Mouse (Mus musculus) embryonic facial prominence, embryonic 14.5 days (tissue): ENCODE measurements at regions not wholly inside any gene's neighbourhood (a gene's known extent, or its start where the extent isn't known, plus 50 kb on each side); places are given as distances from the start of the nearest gene placed in this dataset.
"Not testable (repeated sequence)": the region's sequence is repeated elsewhere in the genome, so short reads cannot be mapped to it uniquely, and the experiment has no call there.

Source experiments
- ATAC-seq: fragments of 200-750 bp; cut with Nextera tagmentation; 2 replicates; pipeline ENCODE4 v1.8.0; 2017; ENCODE audit warnings: low read depth, moderate number of reproducible peaks, moderate TSS enrichment
- DNase-seq: peaks from one replicate; pipeline ENCODE4 v3.0.0-alpha.2; 2015; ENCODE audit warnings: low spot score
- H3K27ac ChIP-seq: fragments of 300-500 bp; sonication (generic); replicated peaks from 2 replicates; pipeline ENCODE4 v1.5.1; 2014; ENCODE audit warnings: low read depth, mild to moderate bottlenecking, low read length, moderate library complexity
- H3K27me3 ChIP-seq: fragments of 300-500 bp; sonication (generic); replicated peaks from 2 replicates; pipeline ENCODE4 v1.6.1; 2014; ENCODE audit warnings: low read length; ENCODE audit not compliant: control insufficient read depth, insufficient read depth
- H3K36me3 ChIP-seq: fragments of 300-500 bp; sonication (generic); 2 replicates; pipeline ENCODE4 v1.6.1; 2014; ENCODE audit warnings: low read length, mixed read lengths; ENCODE audit not compliant: control insufficient read depth, insufficient read depth
- H3K4me1 ChIP-seq: fragments of 300-500 bp; sonication (generic); 2 replicates; pipeline ENCODE4 v1.6.1; 2014; ENCODE audit warnings: antibody characterized with exemption, low read length; ENCODE audit not compliant: control insufficient read depth, insufficient read depth
- H3K4me2 ChIP-seq: fragments of 300-500 bp; sonication (generic); 2 replicates; pipeline ENCODE4 v1.6.1; 2014; ENCODE audit warnings: low read depth, mild to moderate bottlenecking, low read length, moderate library complexity, mixed read lengths
- H3K4me3 ChIP-seq: fragments of 300-500 bp; sonication (generic); 2 replicates; pipeline ENCODE4 v1.5.1; 2014; ENCODE audit warnings: low read depth, mild to moderate bottlenecking, low read length
- H3K9ac ChIP-seq: fragments of 300-500 bp; sonication (generic); 2 replicates; pipeline ENCODE4 v1.6.1; 2014; ENCODE audit warnings: low read depth, mild to moderate bottlenecking, low read length, moderate library complexity, mixed read lengths
- H3K9me3 ChIP-seq: fragments of 300-500 bp; sonication (generic); 2 replicates; pipeline ENCODE4 v1.6.1; 2016; ENCODE audit warnings: low read length; ENCODE audit not compliant: control insufficient read depth
- WGBS: fragments of 180-500 bp; shearing (Covaris S2); extraction: QIAGEN DNeasy Blood & Tissue Kit; methylation state at CpG from one replicate; pipeline ENCODE4 v1.1.7; 2014; 5-methylcytosine and 5-hydroxymethylcytosine counted together

- H3K27ac ChIP-seq, H3K27me3 ChIP-seq, H3K9me3 ChIP-seq, H3K36me3 ChIP-seq, H3K9ac ChIP-seq, H3K4me2 ChIP-seq, DNase-seq, ATAC-seq, H3K4me3 ChIP-seq: not testable (repeated sequence)
- 52% methylated on average over 12 of the region's 12 CpGs for WGBS
- 0 out of 2 replicates have a peak, but pooled peaks cover 11% of the 10 kb centered on the region for H3K4me1 ChIP-seq
Observed at GRCm38 (mm10) chr14:120805816-120806552, 105.0 kb upstream of the Ipo5 start.

GRCm38 (mm10) chr14:120806553-120806893 is 104.5 kb upstream of the Ipo5 start:
- DNase-seq (no peak), ATAC-seq (no peak)
- 66% methylated on average over 2 of the region's 10 CpGs for WGBS
- H3K4me2 ChIP-seq = no peak overlapping the region
- no peak overlapping the region for H3K27ac ChIP-seq
- 0 out of 2 replicates have a peak, but pooled peaks cover 11% of the 10 kb centered on the region for H3K4me1 ChIP-seq
- no peaks in the 10 kb centered on the region for H3K36me3 ChIP-seq
- no peak overlapping the region for H3K4me3 ChIP-seq
- no peaks in the 10 kb centered on the region for H3K9me3 ChIP-seq
- no peak overlapping the region for H3K9ac ChIP-seq
- H3K27me3 ChIP-seq = no peaks in the 10 kb centered on the region

GRCm38 (mm10) chr14:120809321-120809720 is 101.7 kb upstream of the Ipo5 start:
- H3K4me3 ChIP-seq = no peak overlapping the region
- ATAC-seq (no peak), DNase-seq (no peak)
- WGBS = 83% methylated on average over 6 of the region's 6 CpGs
- H3K9ac ChIP-seq = no peak overlapping the region
- no peak overlapping the region for H3K4me2 ChIP-seq
- H3K36me3 ChIP-seq = no peaks in the 10 kb centered on the region
- H3K27me3 ChIP-seq = no peaks in the 10 kb centered on the region
- 0 out of 2 replicates have a peak, but pooled peaks cover 6% of the 10 kb centered on the region for H3K4me1 ChIP-seq
- H3K9me3 ChIP-seq = no peaks in the 10 kb centered on the region
- no peak overlapping the region for H3K27ac ChIP-seq

- H3K9me3 ChIP-seq = no peaks in the 10 kb centered on the region
- no peak overlapping the region for H3K9ac ChIP-seq
- no peaks in the 10 kb centered on the region for H3K36me3 ChIP-seq
- H3K4me3 ChIP-seq = no peak overlapping the region
- H3K4me1 ChIP-seq = no peaks in the 10 kb centered on the region
- ATAC-seq (no peak), DNase-seq (no peak)
- WGBS = 78% methylated on average over 9 of the region's 9 CpGs
- no peaks in the 10 kb centered on the region for H3K27me3 ChIP-seq
- H3K4me2 ChIP-seq = no peak overlapping the region
- H3K27ac ChIP-seq = no peak overlapping the region
Observed at GRCm38 (mm10) chr14:120813938-120814337, 97.1 kb upstream of the Ipo5 start.

- not testable (repeated sequence) for H3K27me3 ChIP-seq, H3K4me3 ChIP-seq, H3K4me2 ChIP-seq, H3K4me1 ChIP-seq, H3K9ac ChIP-seq, H3K27ac ChIP-seq, H3K36me3 ChIP-seq, ATAC-seq, DNase-seq, H3K9me3 ChIP-seq
- 78% methylated on average over 3 of the region's 3 CpGs for WGBS
Observed at GRCm38 (mm10) chr14:120815126-120815525, 95.9 kb upstream of the Ipo5 start.

- DNase-seq (no peak), ATAC-seq (no peak)
- no peaks in the 10 kb centered on the region for H3K27me3 ChIP-seq
- H3K27ac ChIP-seq = no peak overlapping the region
- WGBS = 94% methylated on average over 2 of the region's 2 CpGs
- no peaks in the 10 kb centered on the region for H3K9me3 ChIP-seq
- no peak overlapping the region for H3K4me2 ChIP-seq
- H3K9ac ChIP-seq = no peak overlapping the region
- H3K36me3 ChIP-seq = no peaks in the 10 kb centered on the region
- H3K4me1 ChIP-seq = no peaks in the 10 kb centered on the region
- no peak overlapping the region for H3K4me3 ChIP-seq
Observed at GRCm38 (mm10) chr14:120816529-120816928, 94.5 kb upstream of the Ipo5 start.

- H3K36me3 ChIP-seq = no peaks in the 10 kb centered on the region
- ATAC-seq (no peak), DNase-seq (no peak)
- WGBS = 79% methylated on average over 4 of the region's 4 CpGs
- H3K9ac ChIP-seq = no peak overlapping the region
- H3K4me1 ChIP-seq = no peaks in the 10 kb centered on the region
- H3K27me3 ChIP-seq = no peaks in the 10 kb centered on the region
- no peak overlapping the region for H3K4me3 ChIP-seq
- no peaks in the 10 kb centered on the region for H3K9me3 ChIP-seq
- no peak overlapping the region for H3K27ac ChIP-seq
- no peak overlapping the region for H3K4me2 ChIP-seq
Observed at GRCm38 (mm10) chr14:120826187-120826586, 84.8 kb upstream of the Ipo5 start.

- WGBS = 38% methylated on average over 13 of the region's 20 CpGs
- not testable (repeated sequence) for H3K36me3 ChIP-seq, H3K4me2 ChIP-seq, H3K27ac ChIP-seq, H3K9ac ChIP-seq, H3K4me3 ChIP-seq, ATAC-seq, H3K9me3 ChIP-seq, H3K4me1 ChIP-seq, H3K27me3 ChIP-seq
- peak; percentile 79 for DNase-seq
Observed at GRCm38 (mm10) chr14:120830389-120830835, 80.6 kb upstream of the Ipo5 start.

- no peak overlapping the region; the same call in 1 of the 2 replicates for H3K27ac ChIP-seq
- 0 out of 2 replicates have a peak, but pooled peaks cover 6% of the 10 kb centered on the region for H3K4me1 ChIP-seq
- H3K36me3 ChIP-seq = no peaks in the 10 kb centered on the region
- H3K4me3 ChIP-seq = no peak overlapping the region
- no peak overlapping the region for H3K9ac ChIP-seq
- no peaks in the 10 kb centered on the region for H3K9me3 ChIP-seq
- WGBS = 52% methylated on average over 5 of the region's 5 CpGs
- H3K4me2 ChIP-seq = no peak overlapping the region
- DNase-seq = no peak
- H3K27me3 ChIP-seq = no peaks in the 10 kb centered on the region
- no peak for ATAC-seq
Observed at GRCm38 (mm10) chr14:120831397-120831796, 79.6 kb upstream of the Ipo5 start.
